Mouse (Mus musculus) layer of hippocampus, adult 9-10 months (tissue): Measurements from ENCODE around the gene Clpb.

Experiments
- DNase-seq: peaks from one replicate; pipeline ENCODE4 v3.0.0; 2022; ENCODE audit warnings: low spot score

The Clpb gene

GRCm38 (mm10) chr7:101726980-101727379, 63.5 kb downstream of the Clpb start:
- no peak for DNase-seq

- no peak for DNase-seq
Measured at GRCm38 (mm10) chr7:101732096-101732495, 68.7 kb downstream of the Clpb start.

GRCm38 (mm10) chr7:101733042-101733441, 69.6 kb downstream of the Clpb start:
- no peak for DNase-seq

GRCm38 (mm10) chr7:101735297-101735696, 71.9 kb downstream of the Clpb start:
- no peak for DNase-seq

GRCm38 (mm10) chr7:101737735-101738134, 74.3 kb downstream of the Clpb start:
- DNase-seq: no peak

- DNase-seq: no peak
Measured at GRCm38 (mm10) chr7:101739602-101740001, 76.2 kb downstream of the Clpb start.

- DNase-seq: no peak
Measured at GRCm38 (mm10) chr7:101743487-101743886, 80.1 kb downstream of the Clpb start.

GRCm38 (mm10) chr7:101746559-101747334, 83.3 kb downstream of the Clpb start:
- DNase-seq: no peak

GRCm38 (mm10) chr7:101750268-101750667, 86.8 kb downstream of the Clpb start:
- no peak for DNase-seq

GRCm38 (mm10) chr7:101752346-101752745, 88.9 kb downstream of the Clpb start:
- DNase-seq: no peak

GRCm38 (mm10) chr7:101753492-101753891, 90.1 kb downstream of the Clpb start:
- DNase-seq: no peak

GRCm38 (mm10) chr7:101754416-101754815, 91.0 kb downstream of the Clpb start:
- DNase-seq: no peak

- no peak for DNase-seq
Measured at GRCm38 (mm10) chr7:101755301-101755700, 91.9 kb downstream of the Clpb start.

- no peak for DNase-seq
Measured at GRCm38 (mm10) chr7:101761899-101762780, 98.7 kb downstream of the Clpb start.

GRCm38 (mm10) chr7:101767335-101767907, 104.0 kb downstream of the Clpb start:
- no peak for DNase-seq

GRCm38 (mm10) chr7:101770051-101770450, 106.6 kb downstream of the Clpb start:
- no peak for DNase-seq

- no peak for DNase-seq
Measured at GRCm38 (mm10) chr7:101771604-101772003, 108.2 kb downstream of the Clpb start.

- peak; percentile 21 for DNase-seq
Measured at GRCm38 (mm10) chr7:101772687-101773086, 109.3 kb downstream of the Clpb start.

- no peak for DNase-seq
Measured at GRCm38 (mm10) chr7:101777053-101777452, 113.6 kb downstream of the Clpb start.

GRCm38 (mm10) chr7:101817861-101818401, 154.5 kb downstream of the Clpb start, which contains the start of gene Phox2a:
TSS of gene Phox2a (plus strand) at chr7:101818313.
- no peak for DNase-seq

GRCm38 (mm10) chr7:101820295-101821030, 157.0 kb downstream of the Clpb start:
- DNase-seq: no peak
